Mouse (Mus musculus) ES-E14 (cell line): ENCODE results near the gene Exd2. TPM values are rescaled to one million over a fixed set of nuclear protein-coding genes. Genes with fewer than 3 reads are reported as not detected.

ENCODE experiments used
- DNase-seq: peaks from one replicate; pipeline ENCODE4 v3.0.0-alpha.2; 2013; ENCODE audit warnings: low read depth, low spot score
- H3K27ac ChIP-seq: 2 replicates; pipeline ENCODE4 v1.5.1; 2012; ENCODE audit warnings: low read depth, mild to moderate bottlenecking, low read length, moderate library complexity, mixed read lengths; ENCODE audit not compliant: poor library complexity, insufficient read depth, severe bottlenecking
- H3K36me3 ChIP-seq: 2 replicates; pipeline ENCODE4 v1.6.1; 2012; ENCODE audit warnings: mild to moderate bottlenecking, low read length, moderate library complexity, mixed read lengths; ENCODE audit not compliant: control insufficient read depth, poor library complexity, insufficient read depth, severe bottlenecking
- H3K4me1 ChIP-seq, 2 experiments: fragments of 150-350 bp in 1 of 2; sonication (generic) in 1 of 2; 2 replicates each; pipeline ENCODE4 v1.6.1; 2012; ENCODE audit warnings: low read length in 2 of 2, mild to moderate bottlenecking in 1 of 2, mixed read lengths in 1 of 2; ENCODE audit not compliant: control insufficient read depth in 2 of 2, insufficient read depth in 2 of 2, poor library complexity in 1 of 2
- H3K4me3 ChIP-seq, 2 experiments: fragments of 150-350 bp in 1 of 2; sonication (generic) in 1 of 2; 2 replicates each; pipeline ENCODE4 v1.5.1; 2012; ENCODE audit warnings: low read length in 2 of 2, low read depth in 1 of 2, mild to moderate bottlenecking in 1 of 2, mixed read lengths in 1 of 2; ENCODE audit not compliant: insufficient read depth in 1 of 2, poor library complexity in 1 of 2, severe bottlenecking in 1 of 2
- H3K9ac ChIP-seq: 2 replicates; pipeline ENCODE4 v1.6.1; 2012; ENCODE audit warnings: low read depth, mild to moderate bottlenecking, low read length, mixed read lengths; ENCODE audit not compliant: poor library complexity, insufficient read depth, severe bottlenecking
- H3K9me3 ChIP-seq: fragments of 150-350 bp; sonication (generic); 2 replicates; pipeline ENCODE4 v1.6.1; 2012; ENCODE audit warnings: low read depth, mild to moderate bottlenecking, low read length; ENCODE audit not compliant: control insufficient read depth, insufficient read depth
- ZC3H11A ChIP-seq: IDR thresholded peaks from 2 replicates; pipeline ENCODE4 v1.6.1; 2012; ENCODE audit warnings: low read depth, mild to moderate bottlenecking, inconsistent platforms, low read length, borderline replicate concordance
- in situ Hi-C, 2 experiments: fragments of 600-800 bp; cut with MboI; formaldehyde crosslinking; loops; one replicate each; pipeline ENCODE4 v1.15.1; 2025; ENCODE audit warnings: low sequenced_read_pairs in 2 of 2, inconsistent platforms in 1 of 2; ENCODE audit not compliant: unreplicated experiment in 2 of 2
- total RNA-seq: library from RNA; depleted of rRNA; stranded (reverse); fragments of 300-350 nt; gene quantifications from 2 replicates; pipeline ENCODE4 v1.2.3, GENCODE M21; 2012; rRNA removed

Exd2 gene
- total RNA-seq, 1 experiment: 34.8 TPM

GRCm38 (mm10) chr12:80549646-80550045 is 86.8 kb downstream of the Exd2 start:
- no peak for DNase-seq
- in situ Hi-C loops: no loop called here
- no peak for TF ChIP-seq ZC3H11A
- Histone ChIP-seq H3K27ac (no peak overlapping the region), H3K9ac (no peak overlapping the region), H3K4me1 (peaks cover 2 to 4% of the 10 kb centered on the region in 2 experiments; a peak in 3 of 4 replicates), H3K4me3 (no peak overlapping the region), H3K9me3 (no peaks in the 10 kb centered on the region), H3K36me3 (no peaks in the 10 kb centered on the region)

Other genes with a start within 250 kb of the Exd2 start
- gene Actn1, start 202.7 kb upstream of the Exd2 start, total RNA-seq: 235 and 255 TPM in 2 replicates
- 5.8 and 9.0 TPM in 2 replicates for gene Dcaf5, start 26.5 kb upstream of the Exd2 start, total RNA-seq
- 1.9 and 2.9 TPM in 2 replicates for gene Galnt16, start 55.2 kb downstream of the Exd2 start, total RNA-seq
- gene Slc39a9, start 180.8 kb downstream of the Exd2 start, total RNA-seq: 21.7 and 25.7 TPM in 2 replicates
- 288 and 353 TPM in 2 replicates for gene Erh, start 181.2 kb downstream of the Exd2 start, total RNA-seq
- 8.2 and 8.7 TPM in 2 replicates for gene Plekhd1, start 229.5 kb downstream of the Exd2 start, total RNA-seq